Mouse (Mus musculus) gonadal fat pad, adult 2 months (tissue): ENCODE data around the gene 2310033P09Rik. TPM values are rescaled to one million over a fixed set of nuclear protein-coding genes. Genes with fewer than 3 reads are reported as not detected.

Experiments used
- DNase-seq: peaks from one replicate; pipeline ENCODE4 v3.0.0-alpha.2; 2012; ENCODE audit warnings: low read depth
- polyA plus RNA-seq: library from polyadenylated mRNA; depleted of rRNA; stranded (reverse); fragments of >200 nt; gene quantifications from 2 replicates; pipeline ENCODE4 v1.2.3, GENCODE M21; 2012; rRNA removed

The 2310033P09Rik gene
- polyA plus RNA-seq, 1 experiment, result 29.8 TPM

DNA sequence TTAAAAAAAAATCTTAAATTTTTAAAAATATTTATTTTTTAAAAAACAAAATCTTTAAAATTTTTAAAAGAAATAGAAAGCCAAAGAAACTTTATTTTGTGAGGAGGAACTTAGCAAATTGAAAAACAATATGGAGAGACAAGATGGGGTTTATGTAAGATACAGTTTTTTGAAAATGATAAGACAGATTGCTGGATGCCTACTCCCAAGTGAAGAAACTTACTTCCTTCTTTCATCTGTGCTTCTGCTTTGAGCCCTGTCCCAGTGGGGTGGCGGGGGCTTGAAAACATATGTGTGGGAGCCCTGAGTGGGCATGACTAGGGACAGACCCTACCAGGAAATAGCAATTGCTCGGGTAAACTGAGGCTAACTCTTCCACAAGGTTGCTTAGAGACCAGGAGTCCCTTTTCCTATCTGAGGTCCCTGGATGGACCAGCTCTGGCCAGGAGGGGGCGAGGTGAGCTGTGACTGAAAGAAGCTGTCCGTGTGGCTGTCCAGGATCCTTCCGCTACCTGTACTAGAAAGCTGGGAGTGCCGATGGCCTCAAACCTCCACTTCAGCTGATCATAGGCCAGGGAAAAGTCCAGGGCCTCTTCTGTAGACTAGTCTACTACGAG lies 22.1 kb downstream of the 2310033P09Rik start:
- no peak for DNase-seq

DNA sequence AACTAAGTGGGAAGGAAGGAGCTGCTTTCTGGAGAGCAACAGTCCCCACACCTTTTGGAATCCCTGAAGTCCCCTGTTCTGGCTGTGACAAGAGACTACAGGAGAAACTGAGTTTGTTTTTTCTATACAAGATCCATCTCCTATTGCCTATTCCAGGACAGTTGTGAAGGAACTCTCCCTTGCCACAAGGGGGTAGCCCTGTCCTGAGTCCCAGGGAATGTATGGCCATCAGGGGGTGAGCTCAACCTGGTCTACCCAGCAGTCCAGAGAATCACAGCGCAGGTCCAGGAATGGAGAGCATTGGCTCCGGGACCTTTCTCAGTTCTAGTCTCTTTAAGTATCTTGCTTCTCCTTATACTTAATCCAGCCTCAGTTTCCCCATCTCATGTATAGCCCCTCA lies 24.7 kb downstream of the 2310033P09Rik start:
- DNase-seq, result no peak

DNA sequence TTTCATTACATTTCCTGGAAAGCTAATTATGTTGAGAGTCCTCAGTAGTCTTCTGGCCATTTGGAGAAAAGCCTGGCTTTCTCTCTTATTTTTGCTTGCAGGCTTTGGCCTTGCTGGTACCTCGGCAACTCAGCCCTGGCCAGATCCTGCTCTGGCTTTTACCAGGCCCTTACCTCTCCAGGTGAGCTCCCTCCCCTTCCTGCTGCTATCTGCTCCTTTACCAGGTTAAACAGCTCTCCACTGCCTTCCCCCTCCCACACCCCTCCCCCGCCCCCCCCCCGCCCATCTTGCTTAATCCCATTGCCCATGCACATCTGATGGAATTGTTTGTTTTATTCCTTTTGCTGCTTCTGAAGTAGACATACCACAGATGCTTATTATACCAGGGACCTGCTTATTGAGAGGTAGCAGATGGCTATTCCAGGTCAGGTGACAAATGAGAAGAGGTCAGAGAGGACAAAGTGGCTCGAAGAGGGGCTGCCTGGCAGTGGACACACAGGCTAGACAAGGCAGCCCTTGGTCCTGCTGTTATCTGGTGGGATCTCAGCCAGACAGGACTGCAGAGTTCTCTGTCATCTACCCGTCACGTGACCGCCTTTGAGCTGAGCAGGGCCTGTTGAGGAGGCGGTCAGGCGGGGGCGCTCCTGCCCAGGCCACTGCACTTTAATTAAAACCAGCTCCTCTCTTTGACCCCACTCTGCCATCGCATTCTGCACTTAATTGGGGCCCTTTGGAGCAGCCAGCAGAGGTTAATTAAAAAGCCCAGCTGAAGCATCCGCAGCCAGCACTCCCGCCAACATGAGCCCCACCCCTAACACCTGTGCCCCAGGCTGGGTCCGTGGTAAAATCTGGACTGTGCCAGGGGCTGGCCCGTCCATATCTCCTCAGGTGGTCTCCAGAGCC lies 30.7 kb downstream of the 2310033P09Rik start:
- DNase-seq, result no peak

- DNase-seq, result no peak
These were observed 31.3 kb downstream of the 2310033P09Rik start for GRCm38 (mm10) chr11:59239428-59239785.

- no peak for DNase-seq
These were observed 31.7 kb downstream of the 2310033P09Rik start for GRCm38 (mm10) chr11:59239796-59240195.

GRCm38 (mm10) chr11:59241841-59242240 lies 33.7 kb downstream of the 2310033P09Rik start:
- DNase-seq, result no peak

DNA sequence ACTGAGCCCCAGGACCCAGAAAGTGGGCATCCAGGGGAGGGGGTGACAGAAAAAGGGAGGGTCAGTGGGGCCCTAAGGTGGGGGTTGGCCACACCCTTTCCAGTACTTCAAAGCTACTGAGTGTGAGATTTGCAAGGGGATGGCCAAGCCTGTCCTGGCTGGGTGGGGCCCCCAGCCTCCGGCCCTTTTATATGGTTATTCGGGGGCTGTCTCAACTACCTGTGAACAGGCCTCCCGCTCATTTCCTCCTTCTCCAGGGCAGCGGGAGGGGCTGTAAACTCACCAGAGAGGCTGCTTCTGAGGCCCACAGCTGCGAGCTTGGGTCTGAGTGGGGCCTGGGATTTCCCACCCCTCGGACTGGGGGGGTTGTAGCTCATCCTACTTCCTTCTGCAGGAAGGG lies 35.7 kb downstream of the 2310033P09Rik start:
- DNase-seq, result no peak

DNA sequence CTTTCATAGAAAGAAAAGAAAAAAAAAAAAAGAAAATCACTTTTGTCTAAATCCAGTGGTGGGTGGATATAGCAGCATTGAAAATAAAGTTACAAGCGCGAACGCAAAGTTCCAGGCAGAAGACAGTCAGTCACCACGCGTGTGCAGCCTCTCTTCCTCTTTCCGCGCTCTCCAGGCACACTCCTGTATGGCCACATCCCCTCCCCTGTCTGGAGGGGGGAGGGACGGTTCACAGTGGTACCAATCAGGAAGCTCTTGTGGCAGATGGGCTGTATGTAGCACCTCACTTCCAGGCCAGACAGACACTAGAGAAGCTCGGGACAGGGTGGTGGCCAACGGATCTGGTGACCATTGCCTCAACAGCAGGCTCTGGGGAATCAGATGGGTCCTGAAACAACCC lies 40.0 kb downstream of the 2310033P09Rik start:
- DNase-seq, result no peak

DNA sequence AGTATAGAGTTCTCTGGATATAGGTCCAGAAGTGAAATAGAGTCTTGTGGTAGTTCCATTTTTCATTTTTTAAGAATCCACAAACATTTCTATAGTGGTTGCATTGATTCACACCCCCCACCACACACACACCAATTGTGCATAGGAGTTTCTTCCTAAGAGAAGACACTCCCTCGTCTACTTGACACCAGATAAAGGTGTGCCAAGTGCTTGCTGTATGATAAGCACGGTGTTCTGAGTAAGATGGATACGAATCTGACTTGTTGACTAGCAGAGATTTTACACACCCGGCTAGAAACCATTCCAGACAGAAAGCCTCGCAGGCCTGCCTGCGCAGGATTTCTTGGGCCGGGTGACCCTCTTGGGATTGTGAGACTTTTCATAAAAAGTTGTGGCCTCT lies 51.5 kb downstream of the 2310033P09Rik start:
- no peak for DNase-seq

Other genes with a start within 250 kb of the 2310033P09Rik start
- 22.6 and 25.2 TPM in 2 replicates for gene Trim11, start 230.2 kb upstream of the 2310033P09Rik start, polyA plus RNA-seq
- gene Obscn, start 71.9 kb upstream of the 2310033P09Rik start, polyA plus RNA-seq, result 0.37 and 0.70 TPM in 2 replicates
- gene Iba57, start 44.6 kb upstream of the 2310033P09Rik start, polyA plus RNA-seq, result 4.0 and 4.2 TPM in 2 replicates
- 2.8 and 4.4 TPM in 2 replicates for gene Gjc2, start 25.1 kb upstream of the 2310033P09Rik start, polyA plus RNA-seq
- gene Guk1, start 16.1 kb upstream of the 2310033P09Rik start, polyA plus RNA-seq, result 132 and 184 TPM in 2 replicates
- gene Mrpl55, start 5.8 kb upstream of the 2310033P09Rik start, polyA plus RNA-seq, result 47.7 and 62.4 TPM in 2 replicates
- gene Arf1, start 19.9 kb downstream of the 2310033P09Rik start, polyA plus RNA-seq, result 639 and 653 TPM in 2 replicates
- gene Wnt3a, start 82.4 kb downstream of the 2310033P09Rik start, polyA plus RNA-seq, result 0.14 and 0.20 TPM in 2 replicates
- 6.5 and 7.5 TPM in 2 replicates for gene Wnt9a, start 98.6 kb downstream of the 2310033P09Rik start, polyA plus RNA-seq
- not detected in 2 replicates for gene Prss38, start 167.3 kb downstream of the 2310033P09Rik start, polyA plus RNA-seq
- gene Jmjd4, start 241.7 kb downstream of the 2310033P09Rik start, polyA plus RNA-seq, result 4.4 and 4.6 TPM in 2 replicates
- gene Snap47, start 242.9 kb downstream of the 2310033P09Rik start, polyA plus RNA-seq, result 67.1 and 68.1 TPM in 2 replicates